Mouse (Mus musculus): Measurements from ENCODE around the gene Pcnx3.

GRCm38 (mm10) chr19:5725029-5725707 is 36.5 kb upstream of the Pcnx3 start:
- TF ChIP-seq CTCF (IDR thresholded peaks at IDR 0.05; ENCODE audit: control insufficient read depth, insufficient read depth, insufficient replicate concordance, low read depth, low read length) (no peak), POLR2A (IDR thresholded peaks at IDR 0.05; ENCODE audit: control insufficient read depth, low read depth, low read length) (no peak)
